Mouse (Mus musculus): Measurements from ENCODE around the gene Slco1a6.

GRCm38 (mm10) chr6:142111667-142112305 is 96.5 kb downstream of the Slco1a6 start:
- TF ChIP-seq POLR2A (IDR thresholded peaks at IDR 0.05; ENCODE audit: insufficient read depth, low read depth, low read length) (no peak), CTCF (IDR thresholded peaks at IDR 0.05; ENCODE audit: insufficient read depth, low read depth, low read length) (no peak)

Measured in olfactory bulb, adult 2 months (tissue).